Mouse (Mus musculus): ENCODE data around the gene Mkln1.

Mkln1 gene

GRCm38 (mm10) chr6:31397775-31398430 lies 632 bp upstream of the Mkln1 start:
- DNase-seq (ENCODE audit: low spot score in 2 of 2), result no peak

DNA sequence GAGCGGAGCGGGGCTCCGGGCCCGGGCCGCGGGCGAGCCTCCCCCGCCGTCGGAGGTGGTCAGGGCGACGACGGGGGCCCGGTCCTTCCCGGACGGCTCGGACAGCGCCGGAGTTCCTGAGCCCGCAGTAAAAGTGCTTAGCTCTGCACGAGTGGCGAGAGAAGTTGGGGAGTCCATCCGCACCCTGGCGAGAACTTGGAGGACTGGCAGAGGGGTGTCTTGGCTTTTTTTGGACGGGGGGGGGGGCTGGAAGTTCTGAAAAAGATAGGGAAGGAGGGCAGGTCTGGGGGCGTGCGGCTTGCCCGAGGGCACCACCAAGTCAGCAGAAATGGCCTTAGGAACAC lies 643 bp downstream of the Mkln1 start:
- DNase-seq (ENCODE audit: low spot score in 2 of 2), result no peak

GRCm38 (mm10) chr6:31399566-31399965 lies 1.0 kb downstream of the Mkln1 start:
- DNase-seq (ENCODE audit: low spot score in 2 of 2), result no peak

GRCm38 (mm10) chr6:31411017-31411416 lies 12.5 kb downstream of the Mkln1 start:
- DNase-seq (ENCODE audit: low spot score in 2 of 2), result no peak

GRCm38 (mm10) chr6:31412487-31412886 lies 14.0 kb downstream of the Mkln1 start:
- DNase-seq (ENCODE audit: low spot score in 2 of 2), result no peak

GRCm38 (mm10) chr6:31413556-31413955 lies 15.0 kb downstream of the Mkln1 start:
- no peak for DNase-seq (ENCODE audit: low spot score in 2 of 2)

DNA sequence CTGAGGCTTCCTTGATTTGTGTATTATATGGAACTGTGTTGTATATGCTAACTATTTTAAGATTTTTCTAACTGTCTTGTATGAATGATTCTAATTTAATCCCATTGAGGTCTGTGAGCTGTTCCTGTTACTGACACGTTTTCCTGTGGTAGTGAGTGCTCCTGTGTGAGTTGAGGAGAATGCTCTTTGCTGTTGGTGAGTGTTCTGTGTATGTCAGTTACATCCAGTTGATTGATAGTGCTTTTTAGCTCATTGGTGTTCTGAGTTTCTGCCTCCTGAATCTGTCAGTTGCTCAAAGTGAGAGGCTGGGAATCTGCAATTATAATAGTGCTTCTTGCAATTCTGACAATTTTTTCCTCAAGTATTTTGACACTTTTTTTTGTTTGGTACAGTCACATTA lies 15.8 kb downstream of the Mkln1 start:
- no peak for DNase-seq (ENCODE audit: low spot score in 2 of 2)

GRCm38 (mm10) chr6:31425428-31425827 lies 26.9 kb downstream of the Mkln1 start:
- no peak for DNase-seq (ENCODE audit: low spot score in 2 of 2)

DNA sequence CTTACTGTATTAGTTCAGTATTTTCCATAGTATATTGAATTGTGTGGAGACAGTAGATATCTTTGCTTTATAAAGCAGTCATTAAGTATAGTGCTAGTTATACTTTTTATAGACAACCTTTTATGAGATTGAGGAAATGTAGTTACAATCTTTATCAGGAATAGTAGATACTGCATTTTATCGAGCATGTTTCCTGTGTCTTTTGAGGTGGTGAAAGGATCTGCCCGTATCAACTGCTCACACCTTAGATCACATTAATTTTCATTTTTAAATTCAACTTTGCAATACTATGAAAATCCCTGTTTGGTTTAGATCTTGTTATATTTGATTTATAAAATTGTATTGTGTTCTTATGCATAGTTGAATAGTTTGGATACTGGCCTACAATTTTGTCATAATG lies 38.7 kb downstream of the Mkln1 start:
- no peak for DNase-seq (ENCODE audit: low spot score in 2 of 2)

DNA sequence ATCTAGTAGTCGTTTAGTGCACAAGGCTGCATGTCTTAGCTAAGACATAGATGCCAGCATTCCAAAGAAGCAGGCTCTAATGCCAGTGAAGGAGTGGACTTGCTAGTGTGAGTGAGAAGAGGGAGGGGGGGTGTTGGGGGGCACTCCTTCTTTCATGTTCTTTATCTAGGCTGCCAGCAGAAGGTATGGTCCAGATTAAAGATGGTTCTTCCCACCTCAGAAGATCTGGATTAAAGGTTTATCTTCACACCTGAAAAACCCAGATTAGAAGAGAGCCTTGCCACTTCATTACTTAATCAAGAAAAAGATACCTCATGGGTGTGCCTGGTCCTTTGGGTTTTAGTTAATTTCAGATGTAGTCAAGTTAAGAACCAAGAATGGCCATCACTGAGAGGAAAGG lies 46.7 kb downstream of the Mkln1 start:
- DNase-seq (ENCODE audit: low spot score in 2 of 2), result no peak

DNA sequence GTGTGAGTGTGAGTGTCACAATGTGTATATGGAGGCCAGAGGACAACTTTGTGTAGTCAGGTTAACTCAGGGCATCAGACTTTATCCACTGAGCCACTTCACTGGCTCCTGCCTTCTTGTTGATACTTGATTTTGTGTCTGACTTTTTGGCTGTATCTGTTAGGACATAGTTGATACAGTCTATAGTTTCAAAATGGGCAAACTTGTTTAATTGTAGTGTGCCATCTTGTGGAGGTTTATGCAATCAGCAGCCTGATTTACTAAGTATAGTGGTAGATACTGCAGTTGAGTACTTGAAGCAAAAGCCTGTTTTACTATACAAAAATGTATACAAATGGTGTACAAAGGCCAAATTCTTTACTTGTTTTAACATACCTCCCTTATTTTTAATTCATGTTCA lies 55.2 kb downstream of the Mkln1 start:
- no peak for DNase-seq (ENCODE audit: low spot score in 2 of 2)

DNA sequence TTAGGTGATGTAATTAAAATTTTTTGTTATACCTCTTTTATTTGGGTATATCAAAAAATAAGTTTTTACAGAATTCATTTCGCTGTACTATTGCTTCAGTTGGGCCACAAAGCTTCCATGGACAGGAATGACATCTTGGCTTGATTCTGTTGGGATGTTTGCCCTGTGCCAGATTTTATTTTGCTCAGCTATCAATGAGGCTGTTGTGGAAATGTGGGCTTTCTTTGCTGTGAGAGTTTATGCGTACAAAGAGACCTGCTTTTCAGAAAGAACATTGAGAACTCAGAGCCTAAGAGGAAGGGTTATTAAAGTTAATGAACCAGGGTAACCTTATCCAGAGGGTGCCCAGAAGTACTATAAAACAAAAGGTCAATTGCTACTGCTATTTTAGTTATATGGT lies 56.8 kb downstream of the Mkln1 start:
- no peak for DNase-seq (ENCODE audit: low spot score in 2 of 2)

DNA sequence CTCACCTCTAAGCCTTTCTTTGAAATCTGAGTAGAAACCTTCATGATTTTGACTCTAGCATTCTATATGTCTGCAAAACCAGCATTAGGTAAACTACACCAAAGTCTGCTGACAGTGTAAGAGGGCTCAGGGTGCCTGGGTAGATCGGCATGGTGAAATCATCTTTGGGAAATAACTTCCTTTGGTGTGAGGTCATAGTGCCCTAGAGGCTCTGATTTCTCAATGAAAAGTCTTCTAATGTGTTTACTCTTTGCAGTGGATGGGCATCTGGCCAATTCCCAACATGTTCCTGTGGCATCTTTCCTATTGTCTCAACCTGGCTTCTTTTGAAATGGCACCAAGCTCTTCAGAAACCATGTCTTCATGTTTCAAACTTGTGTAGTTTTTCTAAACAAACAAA lies 58.5 kb downstream of the Mkln1 start:
- no peak for DNase-seq (ENCODE audit: low spot score in 2 of 2)

DNA sequence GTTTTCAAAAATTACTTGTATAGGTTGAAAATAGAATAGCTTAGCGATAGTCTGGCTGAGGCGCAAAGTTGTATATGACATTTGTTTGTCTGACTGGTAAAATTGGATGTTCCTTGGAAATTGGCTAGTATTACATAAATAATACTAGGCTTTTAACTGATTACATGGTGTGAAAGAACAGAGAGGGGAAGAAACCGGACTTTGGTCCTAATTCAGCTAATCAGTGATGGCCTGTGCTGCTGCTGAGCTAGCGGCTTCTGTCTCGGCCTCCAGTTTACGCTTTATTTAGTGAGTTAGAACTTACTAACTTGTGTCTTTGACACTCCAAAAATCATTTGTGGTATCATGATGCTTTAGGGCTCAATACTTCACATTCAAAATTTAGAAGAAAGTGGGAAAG lies 70.9 kb downstream of the Mkln1 start:
- no peak for DNase-seq (ENCODE audit: low spot score in 2 of 2)

- DNase-seq (ENCODE audit: low spot score in 2 of 2), result no peak
These were observed 79.7 kb downstream of the Mkln1 start for GRCm38 (mm10) chr6:31478221-31478620.

DNA sequence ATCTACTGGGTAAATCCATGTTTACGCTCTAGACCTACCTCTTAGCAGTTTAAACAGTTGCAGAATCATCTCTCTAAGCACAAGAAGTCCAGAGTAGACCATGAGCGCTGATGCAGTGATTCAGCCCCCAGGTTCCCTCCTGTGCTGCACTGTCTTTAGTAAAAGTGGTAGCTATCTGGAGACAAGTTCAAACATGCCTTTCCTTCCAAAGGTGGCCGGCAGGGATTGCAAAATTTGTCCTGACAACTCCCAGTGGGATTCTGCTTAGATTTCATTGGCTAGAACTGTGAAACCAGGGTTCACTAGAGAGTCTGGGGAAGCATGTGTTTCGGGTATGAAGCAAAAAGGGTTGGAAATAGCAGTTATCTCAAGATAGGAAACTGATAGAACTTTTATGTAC lies 81.5 kb downstream of the Mkln1 start:
- DNase-seq (ENCODE audit: low spot score in 2 of 2), result no peak

GRCm38 (mm10) chr6:31486601-31487000 lies 88.1 kb downstream of the Mkln1 start:
- DNase-seq (ENCODE audit: low spot score in 2 of 2), result no peak

- DNase-seq (ENCODE audit: low spot score in 2 of 2), result no peak
These were observed 91.4 kb downstream of the Mkln1 start for GRCm38 (mm10) chr6:31489950-31490349.

GRCm38 (mm10) chr6:31495122-31495731 lies 96.7 kb downstream of the Mkln1 start:
- DNase-seq (ENCODE audit: low spot score in 2 of 2), result no peak

DNA sequence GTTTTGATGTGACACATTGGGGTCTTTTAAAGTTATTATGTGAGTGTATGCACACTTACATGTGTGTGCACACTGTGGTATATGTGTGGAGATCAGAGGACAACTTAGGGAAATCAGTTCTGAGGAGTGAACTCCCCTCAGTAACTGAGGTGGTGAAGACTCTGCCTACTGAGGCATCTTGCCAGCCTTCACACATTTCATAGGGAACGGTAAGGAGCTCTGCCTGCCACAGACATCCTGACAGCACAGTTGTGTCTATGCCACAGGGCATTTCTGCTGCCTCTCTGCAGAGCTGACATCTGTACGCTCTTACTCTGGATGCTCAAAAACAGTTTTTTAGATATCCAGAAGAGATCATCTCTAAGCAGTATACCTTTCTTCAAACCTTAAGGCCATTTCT lies 97.7 kb downstream of the Mkln1 start:
- DNase-seq (ENCODE audit: low spot score in 2 of 2), result no peak

DNA sequence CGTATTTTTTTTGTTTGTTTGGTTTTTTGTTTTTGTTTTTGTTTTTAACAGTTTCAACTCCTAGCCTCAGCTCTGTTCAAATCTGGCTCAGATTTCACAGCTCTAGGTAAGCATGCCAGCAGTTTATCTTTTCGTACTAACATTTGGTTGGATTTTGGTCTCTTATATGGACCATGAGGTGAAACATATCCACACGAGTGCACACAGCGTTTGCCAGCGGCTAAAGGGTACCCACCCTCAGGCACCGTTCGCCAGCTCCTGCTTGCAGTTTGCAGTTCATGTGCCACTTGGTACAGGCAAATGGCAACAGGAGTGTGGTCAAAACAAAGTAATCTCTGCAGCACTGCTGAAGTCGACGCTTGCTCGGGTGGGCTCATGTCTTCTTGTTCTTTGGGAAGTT lies 101.3 kb downstream of the Mkln1 start:
- no peak for DNase-seq (ENCODE audit: low spot score in 2 of 2)

DNA sequence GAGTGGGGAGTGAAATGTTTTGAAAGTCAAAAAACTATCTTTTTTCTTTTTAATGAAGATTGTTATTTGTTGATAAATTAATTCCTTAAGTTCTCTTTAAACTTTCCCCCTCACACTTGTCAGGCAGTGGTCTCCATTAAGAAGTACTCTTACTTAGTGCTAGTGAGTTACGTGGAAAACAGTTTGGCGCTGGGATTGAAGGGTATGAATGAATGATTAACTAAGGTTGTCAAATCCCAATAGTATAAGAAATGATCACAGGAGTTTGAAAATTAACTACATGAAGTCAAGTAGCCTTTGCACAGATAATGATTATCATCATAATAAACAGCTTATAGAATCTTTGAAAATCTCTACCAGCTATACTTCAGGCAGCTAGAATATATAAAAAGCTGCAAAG lies 101.7 kb downstream of the Mkln1 start:
- DNase-seq (ENCODE audit: low spot score in 2 of 2), result no peak

DNA sequence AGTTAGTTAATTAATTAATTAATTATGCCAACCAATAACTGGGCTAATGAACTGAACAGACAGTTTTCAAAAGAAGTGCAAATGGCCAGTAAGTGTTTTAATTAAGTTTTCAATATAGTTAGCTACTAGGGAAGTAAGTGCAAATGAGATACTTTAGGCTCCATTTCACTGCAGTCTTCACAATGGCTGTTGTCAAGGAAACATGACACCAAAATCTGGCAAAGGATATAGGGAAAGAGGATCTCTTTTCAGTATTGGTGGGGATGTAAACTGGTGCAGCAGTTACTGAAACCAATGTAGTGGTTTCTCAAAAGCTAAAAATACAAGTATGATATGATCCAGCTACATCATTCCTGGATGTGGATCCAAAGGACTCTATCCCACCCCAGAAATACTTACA lies 102.2 kb downstream of the Mkln1 start:
- DNase-seq (ENCODE audit: low spot score in 2 of 2), result no peak

DNA sequence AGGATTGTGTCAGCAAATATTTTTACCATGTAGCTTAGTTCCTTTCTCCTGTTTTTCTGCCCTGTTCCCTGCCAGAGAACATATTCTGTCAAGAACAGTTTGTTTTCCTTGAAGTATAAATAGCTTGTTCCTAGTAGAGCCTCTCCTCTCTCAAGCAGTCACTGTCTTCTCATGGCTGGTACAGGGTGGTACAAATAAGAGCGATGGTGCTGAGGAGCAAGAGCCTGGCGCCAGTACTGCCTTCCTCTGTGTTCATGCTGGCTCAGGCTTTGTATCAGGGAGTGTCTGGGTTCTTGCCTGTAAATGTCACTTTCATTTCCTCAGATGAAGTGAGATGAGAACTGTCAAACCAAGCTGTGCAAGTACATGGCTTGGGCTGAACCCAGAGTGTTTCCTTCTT lies 104.1 kb downstream of the Mkln1 start:
- DNase-seq (ENCODE audit: low spot score in 2 of 2), result no peak
